Mouse (Mus musculus) CD8-positive naive resting alpha-beta T cell, adult 2 months (primary cell): ENCODE results near the gene Olfr904.
"Not testable (repeated sequence)": the region's sequence is repeated elsewhere in the genome, so short reads cannot be mapped to it uniquely, and the experiment has no call there.

Experiments used
- DNase-seq, 2 experiments: peaks; one replicate each; pipeline ENCODE4 v3.0.0; 2022; ENCODE audit warnings: low read depth in 2 of 2, low spot score in 2 of 2

Olfr904 gene

GRCm38 (mm10) chr9:38462844-38463243 is at the start of gene Olfr904:
Gene Olfr904, plus strand, starts transcription at chr9:38463144.
- DNase-seq: no peak

DNA sequence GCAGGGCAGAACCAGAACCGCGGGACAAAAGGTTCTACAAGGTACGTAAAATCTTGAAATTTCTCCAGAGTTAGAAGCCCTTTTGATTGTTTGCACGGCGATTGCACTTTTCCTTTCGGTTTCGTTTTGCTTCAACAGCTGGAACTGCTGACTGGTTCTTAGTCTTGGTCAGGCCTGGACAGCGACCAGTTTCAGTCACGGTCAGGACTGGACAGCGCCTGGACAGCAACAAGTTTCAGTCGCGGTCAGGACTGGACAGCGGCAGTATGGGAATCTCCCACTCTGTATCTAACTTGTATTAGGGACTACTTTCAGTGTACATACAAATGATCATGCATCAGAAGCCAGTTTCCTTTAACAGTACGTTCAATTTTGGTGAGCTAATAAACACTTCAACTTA is 49.4 kb upstream of the Olfr904 start:
- DNase-seq: not testable (repeated sequence)

DNA sequence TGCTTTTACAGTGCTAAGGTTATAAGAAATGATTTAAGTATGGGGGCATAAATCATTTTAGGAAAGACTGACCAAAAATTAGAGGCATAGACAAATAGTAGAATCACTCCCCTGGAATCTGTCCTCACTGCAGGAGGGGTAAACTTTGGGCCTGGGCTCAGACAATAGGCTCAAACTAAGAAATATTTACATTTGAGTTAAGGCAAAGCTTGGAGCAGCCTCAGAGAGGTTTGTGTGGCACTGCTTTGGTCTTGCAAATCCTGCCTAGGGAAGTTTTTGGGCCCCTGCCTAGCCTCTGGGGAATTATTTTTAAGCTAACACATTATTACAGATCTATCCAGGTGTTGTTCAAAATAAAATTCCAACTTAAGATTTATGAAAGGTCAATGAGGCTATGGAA is 39.1 kb upstream of the Olfr904 start:
- no peak for DNase-seq

DNA sequence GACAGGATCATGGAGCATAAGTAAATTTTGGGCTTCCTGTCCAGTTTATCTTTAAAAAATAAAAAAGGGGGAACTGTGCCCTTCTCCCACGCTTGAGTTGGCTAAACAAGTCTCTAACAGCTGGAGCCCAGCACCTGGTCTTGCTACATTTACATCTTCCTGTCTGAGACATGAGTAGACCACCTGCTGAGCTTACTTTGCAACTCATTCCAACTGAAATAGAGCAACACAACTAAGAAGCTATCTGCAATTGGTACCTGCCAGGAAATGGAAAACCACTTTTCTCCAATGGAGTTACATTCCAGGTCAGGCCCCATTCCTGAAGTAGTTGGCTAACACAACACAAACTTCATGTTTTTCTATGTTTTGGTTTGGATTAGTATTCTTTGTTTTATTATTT is 35.9 kb upstream of the Olfr904 start:
- DNase-seq: no peak

- no peak for DNase-seq
Measured at GRCm38 (mm10) chr9:38429155-38429554, 33.8 kb upstream of the Olfr904 start, which contains the start of gene Olfr901. Gene Olfr901, plus strand, starts transcription at chr9:38429455.

DNA sequence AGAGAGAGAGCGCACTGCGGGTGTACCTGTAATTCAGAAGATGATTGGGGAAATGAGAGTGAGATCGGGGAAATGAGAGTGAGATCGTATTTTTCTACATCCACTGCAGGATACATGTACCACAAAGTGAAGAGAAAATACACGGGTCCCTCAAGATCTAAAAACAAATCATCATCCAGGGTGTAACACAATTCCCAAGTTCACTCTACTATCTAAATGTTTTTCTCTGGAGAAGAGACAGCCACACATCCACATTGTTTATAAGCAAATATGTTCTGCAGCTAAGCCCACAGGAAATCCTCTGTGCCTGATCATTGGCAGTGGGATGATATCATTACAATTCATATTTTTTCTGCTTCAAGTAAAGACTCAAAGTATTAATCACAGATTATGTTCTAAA is 15.6 kb upstream of the Olfr904 start, which contains the start of gene Olfr902:
Gene Olfr902 (plus strand): TSS at position 301 of the 400 bp plus-strand sequence.
- DNase-seq: no peak

DNA sequence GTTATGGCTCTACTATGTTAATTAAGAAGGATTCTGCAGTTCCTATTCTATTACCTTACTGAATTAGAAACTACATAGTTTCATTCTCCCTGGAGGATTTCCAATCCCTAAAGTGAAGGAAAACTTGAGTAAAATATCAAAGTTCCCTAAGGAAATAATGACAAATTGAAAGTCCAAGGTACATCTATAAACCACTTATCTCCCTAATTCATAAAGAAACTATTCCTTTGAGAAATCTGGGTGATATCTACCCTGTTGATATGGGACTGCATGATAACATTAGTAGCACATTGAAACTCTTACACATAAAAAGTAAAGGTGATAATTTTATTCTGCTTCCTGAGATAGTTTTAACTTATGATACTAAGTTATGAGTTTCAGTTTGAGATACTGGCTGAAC is 7.9 kb downstream of the Olfr904 start, which contains the start of gene Olfr905:
Gene Olfr905 (plus strand): TSS at position 301 of the 400 bp plus-strand sequence.
- no peak for DNase-seq

GRCm38 (mm10) chr9:38486785-38487184 is 23.8 kb downstream of the Olfr904 start, which contains the start of gene Olfr906:
Gene Olfr906, plus strand, starts transcription at chr9:38487085.
- no peak for DNase-seq

DNA sequence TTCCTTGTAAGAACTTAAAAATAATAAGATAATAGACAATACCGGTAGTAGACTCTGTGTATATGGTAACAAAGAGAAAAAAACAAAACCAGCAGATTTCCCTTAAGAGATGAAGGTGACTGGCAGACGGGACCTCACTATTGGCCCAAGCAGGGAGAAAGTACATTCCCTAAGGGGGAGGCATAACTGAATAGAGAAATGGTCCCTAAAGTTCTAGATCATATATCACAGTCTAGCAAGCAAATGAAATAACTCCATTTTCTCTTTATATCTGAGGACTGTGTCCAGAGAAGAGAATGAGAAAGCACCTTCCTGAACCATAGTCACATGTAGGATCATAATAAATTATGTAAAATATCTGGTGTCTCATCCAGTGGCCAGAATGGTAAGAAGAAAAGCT is 32.6 kb downstream of the Olfr904 start, which contains the start of gene Olfr907:
Gene Olfr907 (plus strand): TSS at position 301 of the 400 bp plus-strand sequence.
- DNase-seq: no peak

- no peak for DNase-seq
Measured at GRCm38 (mm10) chr9:38512353-38512752, 49.4 kb downstream of the Olfr904 start.
